Mouse (Mus musculus) heart, adult 2 months (tissue): ENCODE measurements at regions not wholly inside any gene's neighbourhood (a gene's known extent, or its start where the extent isn't known, plus 50 kb on each side); places are given as distances from the start of the nearest gene placed in this dataset.
"Not testable (repeated sequence)": the region's sequence is repeated elsewhere in the genome, so short reads cannot be mapped to it uniquely, and the experiment has no call there.

Source experiments
- DNase-seq, 2 experiments: peaks; one replicate each; pipeline ENCODE4 v3.0.0; 2021
- H3K27ac ChIP-seq: fragments of 200-600 bp; 2 replicates; pipeline ENCODE4 v1.8.1; 2022
- H3K27me3 ChIP-seq: fragments of 200-500 bp; 2 replicates; pipeline ENCODE4 v1.6.1; 2012; ENCODE audit warnings: mild to moderate bottlenecking, low read length, inconsistent platforms, mixed read lengths; ENCODE audit not compliant: control insufficient read depth, insufficient read depth
- H3K36me3 ChIP-seq: fragments of 200-500 bp; 2 replicates; pipeline ENCODE4 v1.6.1; 2012; ENCODE audit warnings: low read length, inconsistent platforms; ENCODE audit not compliant: control insufficient read depth, insufficient read depth
- H3K4me1 ChIP-seq: fragments of 200-500 bp; 2 replicates; pipeline ENCODE4 v1.6.1; 2011; ENCODE audit warnings: low read length; ENCODE audit not compliant: control insufficient read depth, insufficient read depth
- H3K4me3 ChIP-seq: fragments of 200-600 bp; 2 replicates; pipeline ENCODE4 v1.8.1; 2022
- H3K79me2 ChIP-seq: fragments of 200-500 bp; replicated peaks from 2 replicates; pipeline ENCODE4 v1.6.1; 2012; ENCODE audit warnings: mild to moderate bottlenecking, inconsistent platforms, low read length, moderate library complexity, mixed read lengths; ENCODE audit not compliant: control insufficient read depth, insufficient read depth
- H3K9ac ChIP-seq: fragments of 200-500 bp; 2 replicates; pipeline ENCODE4 v1.6.1; 2012; ENCODE audit warnings: low read depth, mild to moderate bottlenecking, control low read depth, inconsistent platforms, low read length, mixed read lengths
- CTCF ChIP-seq: fragments of 200-600 bp; IDR thresholded peaks from 2 replicates; pipeline ENCODE4 v1.8.1; 2022; ENCODE audit warnings: antibody characterized with exemption, mild to moderate bottlenecking, moderate library complexity
- EP300 ChIP-seq: fragments of 200-500 bp; IDR thresholded peaks from 2 replicates; pipeline ENCODE4 v1.6.1; 2011; ENCODE audit warnings: low read depth, low read length, control low read depth; ENCODE audit not compliant: insufficient read depth
- POLR2A ChIP-seq: fragments of 200-500 bp; IDR thresholded peaks from 2 replicates; pipeline ENCODE4 v1.6.1; 2011; ENCODE audit warnings: mild to moderate bottlenecking, low read depth, low read length, control low read depth; ENCODE audit not compliant: insufficient read depth
- WGBS: fragments of 180-500 bp; shearing (Covaris S2); methylation state at CpG from one replicate; pipeline ENCODE4 v1.1.7; 2018; 5-methylcytosine and 5-hydroxymethylcytosine counted together
- intact Hi-C: fragments of 180-260 bp; cut with DNase I; formaldehyde crosslinking; loops from one replicate; pipeline ENCODE4 v1.15.1; 2025

DNA sequence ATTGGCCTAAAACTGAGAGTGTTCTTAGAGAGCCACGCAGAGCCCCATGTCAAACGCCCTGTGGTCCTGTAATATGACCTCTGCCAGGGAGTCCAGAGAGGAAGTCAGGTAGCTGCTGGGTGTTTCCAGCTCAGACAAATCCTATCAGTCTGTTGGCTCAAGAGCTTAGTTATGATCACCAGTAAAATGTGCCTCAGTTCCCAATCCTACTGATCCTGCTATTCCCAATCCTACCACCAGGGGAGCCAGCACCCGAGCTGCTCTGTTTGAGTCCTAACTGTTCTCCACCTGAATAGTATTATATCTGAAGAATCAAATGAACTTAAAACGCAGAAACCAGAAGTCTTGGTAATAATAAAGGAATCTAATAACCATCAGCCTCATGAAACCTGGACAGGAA is 178.5 kb downstream of the Diras2 start:
- Histone ChIP-seq H3K4me1 (no peaks in the 10 kb centered on the region), H3K27ac (no peak overlapping the region), H3K27me3 (no peaks in the 10 kb centered on the region), H3K4me3 (no peak overlapping the region), H3K9ac (no peak overlapping the region), H3K36me3 (no peaks in the 10 kb centered on the region), H3K79me2 (no peaks in the 10 kb centered on the region)
- TF ChIP-seq POLR2A (no peak), CTCF (peak; percentile 77)
- no peak for DNase-seq
- intact Hi-C loops: no loop called here
- WGBS: 74% methylated on average over 4 of the region's 4 CpGs

GRCm38 (mm10) chr13:52353437-52353836 is 177.6 kb downstream of the Diras2 start:
- Histone ChIP-seq H3K9ac (no peak overlapping the region), H3K4me1 (no peaks in the 10 kb centered on the region), H3K79me2 (no peaks in the 10 kb centered on the region), H3K27ac (no peak overlapping the region), H3K4me3 (no peak overlapping the region), H3K27me3 (no peaks in the 10 kb centered on the region), H3K36me3 (no peaks in the 10 kb centered on the region)
- intact Hi-C loops: no loop called here
- DNase-seq: no peak
- no peak for TF ChIP-seq CTCF
- TF ChIP-seq POLR2A: no peak
- no peak for TF ChIP-seq EP300
- WGBS: 75% methylated on average over 3 of the region's 3 CpGs

DNA sequence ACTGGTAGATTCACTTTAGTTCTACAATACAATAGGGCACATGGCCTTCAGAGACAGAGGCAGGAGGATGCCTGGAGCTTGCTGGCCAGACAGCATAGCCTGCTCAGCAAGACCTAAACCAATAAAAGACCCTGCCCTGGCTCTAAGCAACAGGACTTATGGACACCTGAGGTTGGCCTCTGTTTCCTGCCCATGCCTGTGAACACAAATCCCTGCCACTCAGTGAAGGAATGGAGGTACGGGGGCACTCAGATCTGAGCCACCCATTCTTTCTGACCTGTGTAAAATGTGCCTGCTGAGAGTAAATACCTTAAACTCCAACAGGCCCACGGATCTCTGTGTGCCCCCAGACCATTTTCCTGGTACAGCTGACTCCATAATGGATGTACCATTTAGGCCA is 177.1 kb downstream of the Diras2 start:
- Histone ChIP-seq H3K4me3 (no peak overlapping the region), H3K36me3 (no peaks in the 10 kb centered on the region), H3K27ac (no peak overlapping the region), H3K9ac (no peak overlapping the region), H3K79me2 (no peaks in the 10 kb centered on the region), H3K4me1 (no peaks in the 10 kb centered on the region), H3K27me3 (no peaks in the 10 kb centered on the region)
- WGBS: 76% methylated on average over 2 of the region's 2 CpGs
- DNase-seq: no peak
- TF ChIP-seq EP300: no peak
- TF ChIP-seq POLR2A: no peak
- TF ChIP-seq CTCF: no peak
- intact Hi-C loops: no loop called here

- 95% methylated on average over 4 of the region's 4 CpGs for WGBS
- H3K27ac ChIP-seq, H3K79me2 ChIP-seq, H3K4me3 ChIP-seq, intact Hi-C loops, H3K36me3 ChIP-seq, H3K4me1 ChIP-seq, H3K27me3 ChIP-seq, H3K9ac ChIP-seq, DNase-seq: not testable (repeated sequence)
These were observed 175.2 kb downstream of the Diras2 start for GRCm38 (mm10) chr13:52355921-52356320.

GRCm38 (mm10) chr13:52359332-52359731 is 171.7 kb downstream of the Diras2 start:
- intact Hi-C loops, H3K27me3 ChIP-seq, H3K36me3 ChIP-seq, DNase-seq, H3K9ac ChIP-seq, H3K4me3 ChIP-seq, H3K27ac ChIP-seq, H3K79me2 ChIP-seq, H3K4me1 ChIP-seq: not testable (repeated sequence)
- 76% methylated on average over 4 of the region's 4 CpGs for WGBS

- Histone ChIP-seq H3K36me3 (no peaks in the 10 kb centered on the region), H3K27me3 (no peaks in the 10 kb centered on the region), H3K4me3 (no peak overlapping the region), H3K27ac (no peak overlapping the region), H3K4me1 (no peaks in the 10 kb centered on the region), H3K9ac (no peak overlapping the region), H3K79me2 (no peaks in the 10 kb centered on the region)
- TF ChIP-seq POLR2A: no peak
- TF ChIP-seq EP300: no peak
- TF ChIP-seq CTCF: no peak
- intact Hi-C loops: no loop called here
- 59% methylated on average over 4 of the region's 4 CpGs for WGBS
- DNase-seq: no peak
These were observed 169.8 kb downstream of the Diras2 start for GRCm38 (mm10) chr13:52361177-52361846.
